Mouse (Mus musculus): ENCODE data around the gene Zmym5.

DNA sequence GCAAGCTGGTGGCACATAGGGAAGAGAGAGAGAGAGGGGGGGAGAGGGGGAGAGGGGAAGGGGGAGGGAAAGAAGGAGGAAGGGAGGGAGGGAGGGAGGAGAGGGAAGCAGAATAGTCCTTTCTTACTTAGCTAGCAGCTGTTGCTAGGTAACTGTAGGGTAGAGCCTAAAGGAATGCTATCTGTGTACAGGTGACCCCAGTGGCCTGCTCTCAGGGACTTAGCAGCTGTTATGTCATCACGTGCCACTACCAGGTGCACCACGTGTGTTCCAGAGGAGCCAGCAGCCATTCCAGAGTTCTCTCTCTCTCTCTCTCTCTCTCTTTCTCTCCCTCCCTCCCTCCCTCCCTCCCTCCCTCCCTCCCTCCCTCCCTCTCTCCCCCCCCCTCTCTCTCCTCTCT lies 33.0 kb upstream of the Zmym5 start:
- TF ChIP-seq CTCF (IDR thresholded peaks at IDR 0.05; ENCODE audit: low read depth, low read length) (no peak), GATA1 (IDR thresholded peaks at IDR 0.05; ENCODE audit: borderline replicate concordance, low read length) (no peak), TAL1 (conservative IDR thresholded peaks at IDR 0.05; ENCODE audit: low read depth, low read length) (no peak)
